Mouse (Mus musculus): ENCODE measurements around the gene 1700001C19Rik.
A peak's percentile ranks its signal among the peaks of the same experiment; 100 is the strongest.

Gene 1700001C19Rik

DNA sequence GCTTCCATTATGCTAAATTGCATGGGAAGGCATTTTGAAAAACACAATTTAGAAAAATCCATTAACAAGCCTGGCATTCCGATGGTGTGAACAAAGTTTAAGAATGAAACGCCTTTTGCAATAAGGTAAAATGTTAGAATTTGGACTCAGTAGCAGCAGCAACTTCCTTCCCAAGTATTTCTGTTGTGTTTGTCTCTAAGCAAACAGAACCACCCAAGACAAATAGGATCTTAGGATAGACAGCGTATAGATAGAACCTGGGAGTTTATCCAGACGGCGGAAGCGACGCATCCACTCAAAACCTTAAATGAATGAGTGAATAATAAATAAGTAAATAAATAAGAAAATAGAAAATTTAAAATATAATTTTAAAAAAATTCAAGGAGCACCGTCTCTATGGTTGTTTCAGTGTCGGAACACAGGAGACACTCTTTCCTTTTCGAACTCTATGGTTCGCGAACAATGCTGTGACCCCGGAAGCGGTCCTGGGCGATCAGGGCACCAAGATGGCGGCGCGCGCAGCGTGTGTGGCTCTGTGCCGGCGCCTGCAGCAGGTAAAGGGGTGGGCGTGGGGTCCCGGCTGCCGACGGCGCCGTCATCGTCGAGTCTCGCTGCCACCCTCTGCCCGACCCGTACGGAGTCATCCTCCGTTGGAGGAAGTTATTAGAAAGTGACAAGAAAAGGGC lies 68.6 kb downstream of the 1700001C19Rik start, which contains the start of gene Mrps10:
TSS of gene Mrps10 (plus strand) at position 487 of the 686 bp plus-strand sequence.
- peak; percentile 97 for DNase-seq
